Mouse (Mus musculus): ENCODE measurements around the gene Izumo1. TPM values are rescaled to one million over a fixed set of nuclear protein-coding genes. Genes with fewer than 3 reads are reported as not detected.
A peak's percentile ranks its signal among the peaks of the same experiment; 100 is the strongest.

Izumo1 gene
- polyA plus RNA-seq, 1 experiment from 2014 or later, result 0.13 TPM

DNA sequence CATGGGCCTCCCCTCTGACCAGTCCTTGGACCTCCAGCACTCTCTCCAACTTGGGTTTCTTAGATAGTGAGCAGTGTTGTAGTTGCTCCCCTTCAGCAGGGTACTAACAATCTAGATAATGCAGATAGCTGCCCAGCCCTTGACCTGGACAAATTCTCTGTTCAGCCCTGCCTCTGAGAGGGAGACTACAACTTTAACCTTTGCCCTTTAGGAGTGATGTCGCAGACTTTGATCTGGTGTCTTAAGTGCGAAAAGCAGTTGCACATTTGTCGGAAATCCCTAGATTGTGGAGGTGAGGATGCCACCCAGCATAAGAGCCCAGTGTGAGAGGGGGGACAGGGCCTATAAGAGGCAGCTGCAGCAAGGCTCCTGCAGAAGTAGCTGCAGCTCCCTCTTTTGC, 3.1 kb downstream of the Izumo1 start:
- Histone ChIP-seq H3K9ac (no peak overlapping the region), H3K36me3 (replicated peaks) (no peaks in the 10 kb centered on the region), H3K9me3 (no peaks in the 10 kb centered on the region), H3K4me2 (no peak overlapping the region), H3K4me1 (peaks cover 14% of the 10 kb centered on the region), H3K27ac (no peak overlapping the region), H3K27me3 (peaks cover 50% of the 10 kb centered on the region), H3K4me3 (replicated peaks) (no peak overlapping the region)
- ATAC-seq (ENCODE audit: low FRiP score), result no peak
- 87% methylated on average over 3 of the region's 3 CpGs for WGBS

GRCm38 (mm10) chr7:45625481-45625880, 3.9 kb downstream of the Izumo1 start:
- WGBS, result 90% methylated on average over 8 of the region's 8 CpGs
- Histone ChIP-seq H3K9ac (no peak overlapping the region), H3K36me3 (replicated peaks) (no peaks in the 10 kb centered on the region), H3K27ac (no peak overlapping the region), H3K4me3 (replicated peaks) (no peak overlapping the region), H3K27me3 (peaks cover 51% of the 10 kb centered on the region), H3K9me3 (no peaks in the 10 kb centered on the region), H3K4me2 (no peak overlapping the region), H3K4me1 (peaks cover 14% of the 10 kb centered on the region)
- ATAC-seq (ENCODE audit: low FRiP score), result no peak

DNA sequence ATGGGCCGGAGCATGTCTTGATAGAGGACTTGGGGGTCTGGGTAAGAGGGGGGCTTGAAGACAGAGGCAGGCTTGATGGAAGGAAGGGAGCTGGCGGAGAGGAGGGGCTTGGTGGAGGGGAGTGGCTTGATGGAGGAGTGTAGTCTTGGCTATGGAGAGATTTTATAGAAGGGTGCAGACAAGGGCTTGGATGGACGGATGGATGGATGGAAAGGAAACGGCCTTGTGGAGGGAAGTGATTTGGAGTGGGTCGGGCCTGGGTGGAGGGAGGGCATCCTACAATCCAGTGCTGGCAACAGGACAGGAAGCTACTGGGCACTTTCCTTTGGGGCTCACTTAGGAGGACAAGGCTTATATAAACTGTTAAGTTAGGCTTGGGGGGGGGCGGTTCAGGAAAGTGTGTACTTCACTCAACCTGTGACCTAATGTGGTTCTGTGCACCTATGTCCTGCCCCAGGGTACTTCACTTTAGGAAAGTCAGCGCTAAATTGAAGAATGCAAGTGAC, 5.0 kb downstream of the Izumo1 start:
- no peak overlapping the region for H3K9ac ChIP-seq
- H3K4me1 ChIP-seq, result peaks cover 14% of the 10 kb centered on the region
- no peak overlapping the region for H3K4me2 ChIP-seq
- no peak overlapping the region for H3K27ac ChIP-seq
- no peak overlapping the region for H3K4me3 ChIP-seq (replicated peaks)
- H3K36me3 ChIP-seq (replicated peaks), result no peaks in the 10 kb centered on the region
- peaks cover 59% of the 10 kb centered on the region for H3K27me3 ChIP-seq
- WGBS, result 93% methylated on average over 7 of the region's 7 CpGs
- no peak for ATAC-seq (ENCODE audit: low FRiP score)
- no peaks in the 10 kb centered on the region for H3K9me3 ChIP-seq

DNA sequence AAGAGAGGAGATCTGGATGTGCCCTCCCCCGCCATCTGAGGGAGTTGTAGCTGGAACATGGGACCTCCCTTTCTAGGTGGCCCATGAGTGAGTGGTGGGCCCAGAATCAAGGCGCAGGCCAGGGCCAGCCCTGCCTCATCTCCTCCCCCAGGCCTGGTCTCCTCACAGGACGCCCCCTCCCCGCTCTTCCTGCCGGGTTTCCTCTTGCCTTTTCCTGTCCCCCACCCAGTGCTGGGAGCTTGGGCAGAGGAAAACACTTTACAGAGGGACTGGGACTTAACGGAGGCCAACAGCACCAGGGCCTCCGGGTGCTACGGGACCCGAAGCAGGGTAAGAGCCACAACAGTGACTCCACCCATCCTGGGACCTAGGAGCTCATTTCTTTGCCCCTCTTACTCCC, 5.7 kb downstream of the Izumo1 start, which contains the start of gene Rasip1:
Gene Rasip1, plus strand, starts transcription at position 228 of the 400 bp plus-strand sequence.
- H3K36me3 ChIP-seq (replicated peaks), result no peaks in the 10 kb centered on the region
- peak within 1 kb of the TSS; percentile 78 for H3K9ac ChIP-seq
- H3K9me3 ChIP-seq, result no peaks in the 10 kb centered on the region
- peaks cover 66% of the 10 kb centered on the region for H3K27me3 ChIP-seq
- H3K27ac ChIP-seq, result peak within 1 kb of the TSS; percentile 83
- peak within 1 kb of the TSS; percentile 96 for H3K4me2 ChIP-seq
- ATAC-seq (ENCODE audit: low FRiP score), result no peak
- peaks cover 14% of the 10 kb centered on the region for H3K4me1 ChIP-seq
- peak within 1 kb of the TSS; percentile 60 for H3K4me3 ChIP-seq (replicated peaks)
- 92% methylated on average over 9 of the region's 9 CpGs for WGBS

DNA sequence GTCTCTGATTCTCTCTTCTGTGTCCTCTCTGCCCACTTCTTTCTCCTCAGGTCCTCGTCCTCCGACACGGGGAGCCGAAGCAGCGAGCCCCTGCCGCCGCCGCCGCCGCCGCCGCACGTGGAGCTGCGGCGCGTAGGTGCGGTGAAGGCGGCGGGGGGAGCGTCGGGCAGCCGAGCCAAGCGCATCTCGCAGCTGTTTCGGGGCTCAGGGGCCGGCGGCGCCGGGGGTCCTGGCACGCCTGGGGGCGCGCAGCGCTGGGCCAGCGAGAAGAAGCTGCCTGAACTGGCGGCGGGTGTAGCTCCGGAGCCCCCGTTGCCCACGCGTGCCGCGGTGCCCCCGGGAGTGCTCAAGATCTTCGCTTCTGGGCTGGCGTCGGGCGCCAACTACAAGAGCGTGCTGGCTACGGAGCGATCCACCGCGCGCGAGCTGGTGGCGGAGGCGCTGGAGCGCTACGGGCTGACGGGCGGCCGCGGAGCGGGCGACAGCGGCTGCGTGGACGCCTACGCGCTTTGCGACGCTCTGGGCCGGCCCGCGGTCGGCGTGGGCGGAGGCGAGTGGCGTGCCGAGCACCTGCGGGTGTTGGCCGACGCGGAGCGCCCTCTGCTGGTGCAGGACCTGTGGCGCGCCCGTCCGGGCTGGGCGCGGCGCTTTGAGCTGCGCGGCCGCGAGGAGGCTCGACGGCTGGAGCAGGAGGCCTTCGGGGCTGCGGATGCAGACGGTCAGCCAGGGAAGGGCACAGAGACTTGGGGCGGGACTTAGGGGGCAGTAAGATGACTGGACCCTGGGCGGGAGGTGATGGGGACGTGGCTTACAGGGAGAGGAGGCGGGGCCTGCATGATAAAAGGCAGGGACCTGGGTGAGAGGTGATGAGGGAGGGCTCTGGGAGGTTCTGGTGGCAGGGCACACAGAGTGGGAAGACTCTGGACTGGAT, 7.0 kb downstream of the Izumo1 start:
- Histone ChIP-seq H3K9ac (peak overlapping the region; percentile 78), H3K4me1 (peaks cover 17% of the 10 kb centered on the region), H3K27me3 (peaks cover 79% of the 10 kb centered on the region), H3K9me3 (no peaks in the 10 kb centered on the region), H3K27ac (peak overlapping the region; percentile 83), H3K4me2 (peak overlapping the region; percentile 96), H3K36me3 (replicated peaks) (no peaks in the 10 kb centered on the region), H3K4me3 (replicated peaks) (peak overlapping the region; percentile 60)
- peak; percentile 85 for ATAC-seq (ENCODE audit: low FRiP score)
- WGBS, result 1% methylated on average over 104 of the region's 105 CpGs

DNA sequence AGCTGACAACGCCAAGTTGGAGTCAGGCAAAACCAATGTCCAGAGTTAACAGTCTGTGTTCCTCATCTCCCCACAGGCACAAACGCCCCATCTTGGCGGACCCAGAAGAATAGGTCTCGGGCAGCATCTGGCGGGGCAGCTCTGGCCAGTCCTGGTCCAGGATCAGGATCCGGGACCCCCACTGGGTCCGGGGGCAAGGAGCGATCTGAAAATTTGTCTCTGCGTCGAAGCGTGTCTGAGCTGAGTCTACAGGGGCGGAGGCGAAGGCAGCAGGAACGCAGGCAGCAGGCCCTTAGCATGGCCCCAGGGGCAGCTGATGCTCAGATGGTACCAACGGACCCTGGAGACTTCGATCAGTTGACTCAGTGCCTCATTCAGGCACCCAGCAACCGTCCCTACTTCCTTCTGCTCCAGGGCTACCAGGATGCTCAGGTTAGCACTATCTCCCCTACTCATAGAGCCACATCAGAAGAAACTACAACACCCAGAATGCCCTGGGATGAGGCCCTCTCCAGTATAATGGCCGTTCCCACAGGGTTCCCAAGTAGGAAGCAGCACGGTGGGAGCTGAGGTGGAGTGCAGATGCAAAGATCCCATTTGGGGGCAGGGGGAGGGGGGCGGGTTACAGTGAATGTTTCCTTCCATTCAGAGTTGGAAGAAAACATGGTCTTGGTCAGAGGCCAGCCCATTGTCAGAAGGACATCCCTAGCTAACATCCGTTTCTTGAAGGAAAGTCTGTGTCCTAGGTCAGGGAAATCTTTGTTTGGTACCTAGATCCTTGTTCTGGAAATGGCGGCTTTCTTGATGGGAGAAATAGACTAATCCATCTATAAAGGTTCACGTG, 8.7 kb downstream of the Izumo1 start:
- Histone ChIP-seq H3K27ac (no peak overlapping the region), H3K36me3 (replicated peaks) (no peaks in the 10 kb centered on the region), H3K27me3 (peaks cover 79% of the 10 kb centered on the region), H3K4me1 (peaks cover 17% of the 10 kb centered on the region), H3K4me2 (no peak overlapping the region), H3K4me3 (replicated peaks) (no peak overlapping the region), H3K9ac (no peak overlapping the region), H3K9me3 (no peaks in the 10 kb centered on the region)
- no peak for ATAC-seq (ENCODE audit: low FRiP score)
- 74% methylated on average over 23 of the region's 23 CpGs for WGBS

- peak overlapping the region; percentile 27 for H3K4me3 ChIP-seq (replicated peaks)
- peaks cover 10% of the 10 kb centered on the region; the same call in 1 of the 2 replicates for H3K36me3 ChIP-seq (replicated peaks)
- no peak for ATAC-seq (ENCODE audit: low FRiP score)
- H3K4me1 ChIP-seq, result peaks cover 15% of the 10 kb centered on the region
- peaks cover 60% of the 10 kb centered on the region for H3K27me3 ChIP-seq
- peak overlapping the region; percentile 47 for H3K4me2 ChIP-seq
- H3K27ac ChIP-seq, result no peak overlapping the region
- WGBS, result 21% methylated on average over 35 of the region's 35 CpGs
- no peaks in the 10 kb centered on the region for H3K9me3 ChIP-seq
- H3K9ac ChIP-seq, result peak overlapping the region; percentile 48; the same call in 1 of the 2 replicates
Measured at GRCm38 (mm10) chr7:45632499-45632898, 10.9 kb downstream of the Izumo1 start.

DNA sequence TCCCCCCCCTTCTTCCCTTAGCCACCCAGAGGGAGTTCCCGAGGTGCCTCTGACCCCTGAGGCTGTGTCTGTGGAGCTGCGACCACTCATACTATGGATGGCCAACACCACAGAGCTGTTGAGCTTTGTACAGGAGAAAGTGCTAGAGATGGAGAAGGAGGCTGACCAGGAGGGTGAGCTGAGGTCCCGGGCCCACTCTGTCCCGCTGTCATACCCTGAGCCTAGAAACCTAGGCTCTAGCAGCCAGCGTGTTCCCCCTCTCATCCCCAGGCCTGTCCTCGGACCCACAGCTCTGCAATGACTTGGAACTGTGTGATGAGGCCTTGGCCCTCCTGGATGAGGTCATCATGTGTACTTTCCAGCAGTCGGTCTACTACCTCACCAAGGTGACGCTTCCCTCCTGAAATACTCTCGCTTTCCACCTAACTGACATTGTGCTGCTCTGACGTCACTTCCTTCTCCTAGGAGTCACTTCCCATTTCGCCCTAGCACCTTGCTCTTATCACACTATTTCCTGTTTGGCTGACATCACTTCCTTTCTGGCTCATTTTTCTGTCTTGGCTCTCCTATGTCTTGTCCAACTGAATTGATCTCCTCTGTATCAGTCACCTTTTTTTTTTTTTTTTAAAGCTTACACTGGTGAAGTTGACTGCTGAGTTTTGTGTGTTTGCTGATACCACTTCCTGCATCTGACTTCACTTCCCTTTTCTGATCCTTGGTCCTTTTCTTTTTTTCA, 13.5 kb downstream of the Izumo1 start:
- WGBS, result 91% methylated on average over 11 of the region's 11 CpGs

GRCm38 (mm10) chr7:45635711-45636688, 14.4 kb downstream of the Izumo1 start:
- H3K9ac ChIP-seq, result no peak overlapping the region
- no peaks in the 10 kb centered on the region for H3K9me3 ChIP-seq
- peaks cover 7% of the 10 kb centered on the region for H3K4me1 ChIP-seq
- no peak for ATAC-seq (ENCODE audit: low FRiP score)
- peaks cover 10% of the 10 kb centered on the region; the same call in 1 of the 2 replicates for H3K36me3 ChIP-seq (replicated peaks)
- no peak overlapping the region for H3K4me2 ChIP-seq
- H3K27ac ChIP-seq, result no peak overlapping the region
- no peak overlapping the region for H3K4me3 ChIP-seq (replicated peaks)
- peaks cover 41% of the 10 kb centered on the region for H3K27me3 ChIP-seq
- 88% methylated on average over 15 of the region's 15 CpGs for WGBS

More for the DNA sequence above, 13.5 kb downstream of the Izumo1 start:
- H3K27ac ChIP-seq, result no peak overlapping the region
- H3K4me2 ChIP-seq, result no peak overlapping the region
- peaks cover 7% of the 10 kb centered on the region for H3K4me1 ChIP-seq
- H3K9me3 ChIP-seq, result no peaks in the 10 kb centered on the region
- H3K4me3 ChIP-seq (replicated peaks), result no peak overlapping the region
- peaks cover 10% of the 10 kb centered on the region; the same call in 1 of the 2 replicates for H3K36me3 ChIP-seq (replicated peaks)
- ATAC-seq (ENCODE audit: low FRiP score), result no peak
- H3K9ac ChIP-seq, result no peak overlapping the region
- H3K27me3 ChIP-seq, result peaks cover 41% of the 10 kb centered on the region

- WGBS, result 92% methylated on average over 6 of the region's 6 CpGs
- Histone ChIP-seq H3K4me2 (0 out of 2 replicates have a peak overlapping the region, but pooled peaks have one; percentile 1), H3K4me1 (peaks cover 13% of the 10 kb centered on the region), H3K36me3 (replicated peaks) (peaks cover 10% of the 10 kb centered on the region; the same call in 1 of the 2 replicates), H3K27me3 (peaks cover 24% of the 10 kb centered on the region), H3K9ac (no peak overlapping the region), H3K9me3 (no peaks in the 10 kb centered on the region), H3K27ac (no peak overlapping the region), H3K4me3 (replicated peaks) (no peak overlapping the region)
- ATAC-seq (ENCODE audit: low FRiP score), result no peak
Measured at GRCm38 (mm10) chr7:45637710-45638109, 16.1 kb downstream of the Izumo1 start.

All from forebrain, embryonic 12.5 days (tissue).